Mouse (Mus musculus): ENCODE measurements around the gene Sept1. TPM values are rescaled to one million over a fixed set of nuclear protein-coding genes. Genes with fewer than 3 reads are reported as not detected.
A peak's percentile ranks its signal among the peaks of the same experiment; 100 is the strongest.

Sept1 gene
- polyA plus RNA-seq, 1 experiment = 9.3 TPM

GRCm38 (mm10) chr7:127218670-127219069 lies 14.3 kb downstream of the Sept1 start:
- no peak for DNase-seq (ENCODE audit: low read depth)

- no peak for DNase-seq (ENCODE audit: low read depth)
Observed at GRCm38 (mm10) chr7:127217901-127218642, 14.9 kb downstream of the Sept1 start.

- no peak for DNase-seq (ENCODE audit: low read depth)
Observed at GRCm38 (mm10) chr7:127217475-127217874, 15.5 kb downstream of the Sept1 start.

DNA sequence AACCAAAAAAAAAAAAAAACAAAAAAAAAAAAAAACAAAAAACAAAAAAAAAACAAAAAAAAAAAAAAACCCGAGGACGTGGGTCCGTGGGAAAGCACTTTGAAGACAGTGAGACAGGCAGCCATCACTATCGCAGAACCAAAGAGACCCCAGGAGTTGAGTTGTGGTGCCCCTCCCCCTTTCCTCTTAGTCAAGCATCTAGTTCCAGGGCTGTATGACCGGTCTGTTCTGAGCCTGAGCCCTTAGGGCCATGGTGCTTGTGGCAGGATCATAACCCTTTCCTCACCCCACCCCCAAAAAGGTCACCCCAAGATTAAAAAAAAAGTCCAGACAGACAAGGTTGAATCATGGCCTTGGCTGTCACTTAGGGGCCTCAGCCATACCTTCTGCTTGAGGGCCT lies 16.6 kb downstream of the Sept1 start:
- DNase-seq (ENCODE audit: low read depth) = no peak

GRCm38 (mm10) chr7:127214981-127215871 lies 17.7 kb downstream of the Sept1 start:
- no peak for DNase-seq (ENCODE audit: low read depth)

- no peak for DNase-seq (ENCODE audit: low read depth)
Observed at GRCm38 (mm10) chr7:127214521-127214920, 18.4 kb downstream of the Sept1 start.

- no peak for DNase-seq (ENCODE audit: low read depth)
Observed at GRCm38 (mm10) chr7:127213930-127214329, 19.0 kb downstream of the Sept1 start.

GRCm38 (mm10) chr7:127213485-127213884 lies 19.4 kb downstream of the Sept1 start:
- no peak for DNase-seq (ENCODE audit: low read depth)

DNA sequence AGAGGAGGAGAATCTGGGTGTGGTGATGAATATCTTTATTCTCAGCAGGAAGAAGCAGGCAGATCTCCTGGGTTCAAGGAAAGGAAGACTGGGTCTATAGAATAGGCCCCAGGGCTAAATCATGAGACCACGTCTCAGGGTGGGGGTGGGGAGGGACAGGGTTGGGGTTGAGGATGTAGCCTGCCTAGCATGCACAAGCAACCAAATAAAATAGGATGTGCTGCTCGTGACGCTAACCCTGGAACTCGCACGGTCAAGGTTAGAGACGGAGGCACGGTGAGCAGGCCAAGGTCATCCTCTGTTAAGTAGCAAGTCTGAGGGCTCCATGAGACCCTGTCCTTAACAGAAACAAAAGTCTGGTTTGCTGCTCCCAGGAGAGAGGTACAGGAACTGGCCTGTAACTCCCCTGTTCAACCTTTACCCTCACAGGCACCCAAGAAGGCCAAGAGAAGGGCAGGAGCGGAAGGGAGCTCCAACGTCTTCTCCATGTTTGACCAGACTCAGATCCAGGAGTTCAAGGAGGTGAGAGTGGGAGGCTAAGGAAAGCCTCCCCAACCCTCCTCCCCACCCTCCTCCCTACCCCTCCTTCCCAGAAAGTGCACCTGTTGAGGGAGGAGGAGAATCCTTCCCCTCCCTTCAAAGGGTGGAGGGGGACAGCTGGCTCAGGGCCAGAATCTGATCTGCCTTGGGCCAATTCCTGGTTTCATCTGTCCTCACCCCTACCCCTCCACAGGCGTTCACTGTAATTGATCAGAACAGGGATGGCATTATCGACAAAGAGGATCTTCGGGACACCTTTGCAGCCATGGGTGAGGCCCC lies 20.3 kb downstream of the Sept1 start:
- no peak for DNase-seq (ENCODE audit: low read depth)

DNA sequence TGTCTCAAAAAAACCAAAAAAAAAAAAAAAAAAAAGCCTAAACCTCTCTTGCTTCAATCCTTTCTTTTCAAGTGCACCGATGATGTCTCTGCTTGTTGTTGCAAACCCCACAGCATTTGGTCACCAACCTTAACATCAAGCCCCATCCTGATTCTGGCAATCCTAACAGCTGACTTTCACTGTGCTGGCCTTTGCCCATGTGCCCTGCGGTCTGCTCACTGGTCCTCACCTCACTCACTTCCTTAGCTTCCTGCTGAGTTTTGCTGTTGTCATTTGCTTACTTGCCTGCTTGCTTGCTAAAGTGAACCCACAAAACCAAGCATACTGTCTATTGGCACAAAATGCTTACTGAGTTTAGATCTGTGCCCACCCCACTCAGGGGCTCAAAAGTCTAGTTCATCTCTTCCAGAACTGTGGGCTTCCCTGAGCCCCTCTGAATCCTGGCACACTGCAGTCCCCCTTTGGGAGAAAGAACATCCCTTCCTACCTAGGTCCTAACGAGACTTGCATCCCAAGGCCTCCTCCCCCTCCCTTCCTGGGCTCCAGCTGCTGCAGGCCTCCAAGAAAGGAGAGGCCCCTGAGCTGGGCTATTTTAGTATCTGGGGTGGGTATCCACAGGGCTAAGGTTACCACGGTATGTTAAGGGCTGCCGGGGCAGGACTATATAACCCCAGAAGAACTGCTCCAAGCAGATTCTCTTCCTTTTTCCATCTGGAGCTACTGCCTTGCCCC lies 21.8 kb downstream of the Sept1 start:
- no peak for DNase-seq (ENCODE audit: low read depth)

DNA sequence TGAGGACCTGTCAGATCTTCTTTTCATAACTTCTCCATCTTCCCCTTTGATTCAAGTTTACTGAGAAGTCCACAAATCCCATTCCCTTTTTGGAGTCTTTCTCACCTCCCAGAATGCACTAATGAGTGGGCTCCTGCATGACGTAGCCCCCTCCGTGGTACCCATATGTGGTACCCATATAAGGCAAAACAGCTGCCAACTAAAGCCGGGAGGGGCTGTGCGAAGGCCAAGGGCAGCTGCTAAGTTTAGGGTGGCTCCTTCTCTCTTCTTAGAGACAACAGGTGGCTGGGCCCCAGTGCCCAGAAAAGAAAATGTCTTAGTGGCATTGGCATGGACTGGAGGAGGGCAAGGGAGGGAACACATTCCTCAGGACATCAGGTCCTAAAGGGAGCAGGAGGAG lies 22.7 kb downstream of the Sept1 start:
- no peak for DNase-seq (ENCODE audit: low read depth)

GRCm38 (mm10) chr7:127209851-127210250 lies 23.1 kb downstream of the Sept1 start:
- no peak for DNase-seq (ENCODE audit: low read depth)

GRCm38 (mm10) chr7:127208553-127209438 lies 24.1 kb downstream of the Sept1 start, which contains the start of gene Mylpf:
Gene Mylpf (plus strand): TSS chr7:127208890.
- DNase-seq (ENCODE audit: low read depth) = peak; percentile 97

GRCm38 (mm10) chr7:127208295-127208552 lies 24.7 kb downstream of the Sept1 start, which contains the start of gene Tbc1d10b:
Gene Tbc1d10b (minus strand): TSS chr7:127208468.
- no peak for DNase-seq (ENCODE audit: low read depth)

DNA sequence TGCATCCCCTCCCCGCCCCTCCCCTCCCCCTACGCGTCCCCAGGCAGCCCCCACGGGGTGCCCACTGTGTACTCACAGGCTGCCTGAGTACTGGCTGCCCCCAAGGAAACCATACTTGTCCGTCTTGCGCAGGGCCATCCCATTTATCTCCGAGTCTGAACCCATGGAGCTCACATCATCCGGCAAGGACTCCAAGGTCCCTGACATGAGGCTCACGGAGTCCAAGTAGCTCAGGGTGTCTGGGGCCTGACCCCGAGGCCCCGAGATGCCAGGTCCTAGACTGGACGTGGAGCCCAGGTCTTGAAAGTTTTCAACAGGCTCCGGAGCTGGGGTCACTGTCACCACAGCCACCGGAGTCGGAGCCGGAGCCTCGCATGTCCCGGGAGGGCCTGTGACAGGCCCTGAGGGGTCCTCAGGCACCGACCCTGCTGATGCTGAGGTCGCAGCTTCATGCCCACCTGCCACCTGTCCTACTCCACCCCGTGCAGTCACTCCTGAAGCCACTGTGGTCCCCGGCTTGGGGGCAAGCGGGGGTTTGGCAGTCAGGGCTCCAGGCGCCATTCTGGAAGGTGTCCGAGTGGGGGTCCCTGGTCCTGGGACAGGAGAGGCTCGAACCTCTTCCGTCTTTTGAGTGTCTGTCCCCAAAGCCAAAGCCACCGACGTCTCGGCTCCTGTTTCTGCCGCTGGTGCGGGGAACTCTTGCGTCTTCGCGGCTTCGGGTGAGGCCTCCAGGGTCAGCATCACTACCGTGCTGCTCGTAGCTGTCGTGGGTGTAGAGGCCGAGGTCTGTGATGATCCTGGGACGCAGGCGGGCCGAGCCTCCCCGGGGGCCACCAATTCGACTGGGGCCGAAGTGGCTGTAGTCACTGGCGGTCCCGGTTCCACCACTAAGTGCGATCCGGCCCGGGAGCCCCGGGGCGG lies 25.3 kb downstream of the Sept1 start:
- no peak for DNase-seq (ENCODE audit: low read depth)

GRCm38 (mm10) chr7:127206606-127207005 lies 26.3 kb downstream of the Sept1 start:
- no peak for DNase-seq (ENCODE audit: low read depth)

- DNase-seq (ENCODE audit: low read depth) = no peak
Observed at GRCm38 (mm10) chr7:127196484-127196883, 36.4 kb downstream of the Sept1 start.

DNA sequence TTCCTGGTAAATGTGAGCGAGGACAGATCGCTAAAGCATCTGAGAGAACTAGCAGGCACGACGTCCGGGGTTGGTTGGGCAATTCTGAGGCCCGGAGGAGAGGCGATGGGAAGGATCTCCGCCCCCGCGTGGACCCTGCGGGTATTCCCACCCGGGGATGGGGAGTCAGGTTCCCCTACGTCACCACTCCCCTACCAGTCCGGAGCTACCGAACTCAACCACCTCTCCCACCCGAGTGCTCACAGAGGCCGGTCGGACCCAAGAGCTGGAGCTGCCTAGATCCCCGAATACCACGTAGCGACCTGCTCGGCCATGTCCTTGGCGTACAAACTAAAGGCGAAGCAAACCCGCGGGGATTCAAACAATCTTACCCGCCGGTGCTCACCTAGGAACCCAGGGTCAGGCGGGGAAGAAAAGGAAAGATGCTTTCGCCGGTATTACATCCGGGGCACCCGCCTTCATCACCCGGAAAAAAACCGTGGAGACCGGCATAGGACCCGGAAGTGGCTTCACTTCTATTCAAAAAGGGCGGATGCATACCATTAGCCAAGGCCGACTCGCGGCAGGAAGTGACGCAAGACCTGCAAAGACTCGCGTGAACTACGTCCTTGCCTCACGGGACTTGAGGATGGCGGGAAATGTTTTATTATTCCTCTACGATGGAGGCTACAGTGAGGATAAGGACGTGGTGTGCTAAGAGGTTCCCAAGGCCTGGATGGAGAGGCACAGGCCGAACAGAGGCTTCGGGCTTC lies 37.2 kb downstream of the Sept1 start, which contains the start of gene Cd2bp2:
Cd2bp2 (minus strand) TSS at position 507 of the 752 bp plus-strand sequence.
- peak; percentile 82 for DNase-seq (ENCODE audit: low read depth)

All from gonadal fat pad, adult 2 months (tissue).